Mouse (Mus musculus) limb, embryonic 15.5 days (tissue): ENCODE results near the gene Ggt6. TPM values are rescaled to one million over a fixed set of nuclear protein-coding genes. Genes with fewer than 3 reads are reported as not detected.

Source experiments
- ATAC-seq: fragments of 200-750 bp; cut with Nextera tagmentation; 2 replicates; pipeline ENCODE4 v1.8.0; 2017; ENCODE audit warnings: low read depth, moderate TSS enrichment; ENCODE audit not compliant: insufficient number of reproducible peaks, low FRiP score, low TSS enrichment
- H3K27ac ChIP-seq: fragments of 300-500 bp; sonication (generic); 2 replicates; pipeline ENCODE4 v1.5.1; 2015; ENCODE audit warnings: moderate library complexity, mild to moderate bottlenecking, inconsistent platforms
- H3K27me3 ChIP-seq: fragments of 300-500 bp; sonication (generic); 2 replicates; pipeline ENCODE4 v1.6.1; 2015; ENCODE audit warnings: inconsistent platforms
- H3K36me3 ChIP-seq: fragments of 300-500 bp; sonication (generic); 2 replicates; pipeline ENCODE4 v1.6.1; 2015; ENCODE audit warnings: inconsistent platforms
- H3K4me1 ChIP-seq: fragments of 300-500 bp; sonication (generic); 2 replicates; pipeline ENCODE4 v1.6.1; 2015; ENCODE audit warnings: inconsistent platforms
- H3K4me2 ChIP-seq: fragments of 300-500 bp; sonication (generic); 2 replicates; pipeline ENCODE4 v1.6.1; 2015; ENCODE audit warnings: mild to moderate bottlenecking, inconsistent platforms
- H3K4me3 ChIP-seq: fragments of 300-500 bp; sonication (generic); 2 replicates; pipeline ENCODE4 v1.5.1; 2015; ENCODE audit warnings: mild to moderate bottlenecking, inconsistent platforms
- H3K9ac ChIP-seq: fragments of 300-500 bp; sonication (generic); 2 replicates; pipeline ENCODE4 v1.6.1; 2015; ENCODE audit warnings: inconsistent platforms
- H3K9me3 ChIP-seq: fragments of 300-500 bp; sonication (generic); 2 replicates; pipeline ENCODE4 v1.6.1; 2016; ENCODE audit warnings: inconsistent platforms
- WGBS: fragments of 180-500 bp; shearing (Covaris S2); methylation state at CpG from one replicate; pipeline ENCODE4 v1.1.7; 2015; 5-methylcytosine and 5-hydroxymethylcytosine counted together
- polyA plus RNA-seq: library from polyadenylated mRNA; unstranded; fragments of >200 nt; fragmentation: Nextera tagmentation; extraction: Ambion mirVana; gene quantifications from 2 replicates; pipeline ENCODE4 v1.2.1, GENCODE M21; 2015

The Ggt6 gene
- polyA plus RNA-seq, 1 experiment from 2014 or later, result 11.5 TPM

DNA sequence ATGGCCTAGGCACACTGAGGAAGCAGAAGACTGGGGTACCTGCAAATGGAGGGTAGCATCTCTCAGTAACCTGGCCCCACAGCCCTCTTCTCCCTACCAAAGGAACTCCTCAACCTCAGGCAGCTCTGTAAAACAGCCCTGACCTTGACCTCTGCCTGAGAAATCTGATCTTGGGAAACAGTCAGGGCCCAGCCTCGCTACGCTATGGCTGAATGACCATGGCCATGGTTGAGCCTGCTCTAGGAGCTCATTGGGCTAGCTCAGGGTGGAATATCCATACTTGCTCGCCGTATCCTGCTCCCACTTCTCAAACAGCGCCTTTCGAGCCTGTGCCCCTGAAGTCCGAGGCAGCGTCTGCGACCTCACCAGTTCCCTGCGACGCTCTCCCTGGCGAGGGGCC lies 34.3 kb upstream of the Ggt6 start:
- ATAC-seq, result no peak
- H3K27me3 ChIP-seq, result no peaks in the 10 kb centered on the region
- peaks cover 25% of the 10 kb centered on the region for H3K4me1 ChIP-seq
- 84% methylated on average over 12 of the region's 12 CpGs for WGBS
- H3K4me3 ChIP-seq, result no peak overlapping the region
- H3K36me3 ChIP-seq, result no peaks in the 10 kb centered on the region
- H3K9me3 ChIP-seq, result no peaks in the 10 kb centered on the region
- no peak overlapping the region for H3K27ac ChIP-seq
- no peak overlapping the region for H3K9ac ChIP-seq
- H3K4me2 ChIP-seq, result no peak overlapping the region

GRCm38 (mm10) chr11:72402017-72402416 lies 33.3 kb upstream of the Ggt6 start:
- Histone ChIP-seq H3K36me3 (no peaks in the 10 kb centered on the region), H3K4me3 (no peak overlapping the region), H3K4me1 (peaks cover 23% of the 10 kb centered on the region), H3K9me3 (no peaks in the 10 kb centered on the region), H3K4me2 (no peak overlapping the region), H3K9ac (no peak overlapping the region), H3K27me3 (no peaks in the 10 kb centered on the region), H3K27ac (no peak overlapping the region)
- WGBS, result 67% methylated on average over 5 of the region's 5 CpGs
- no peak for ATAC-seq

DNA sequence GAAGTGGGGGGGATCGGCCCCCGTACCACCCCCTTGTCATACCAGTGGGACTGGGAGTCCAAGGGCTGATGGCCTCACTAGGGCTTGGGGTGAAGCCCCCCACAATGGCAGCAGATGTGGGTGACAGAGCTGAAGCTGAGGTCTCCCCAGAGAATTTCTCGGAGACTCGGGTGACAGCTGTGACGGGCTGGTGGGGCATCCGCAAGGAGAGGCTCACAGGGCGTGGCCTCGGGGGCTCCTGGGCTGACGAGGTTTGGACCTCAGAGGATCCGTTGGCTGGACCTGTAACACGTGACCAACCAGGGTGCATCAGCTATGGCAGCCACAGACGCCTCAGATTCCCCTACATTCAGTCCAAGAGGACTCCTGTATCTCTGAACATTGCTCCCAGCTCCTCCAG lies 32.4 kb upstream of the Ggt6 start:
- Histone ChIP-seq H3K9ac (no peak overlapping the region), H3K27ac (no peak overlapping the region), H3K4me2 (no peak overlapping the region), H3K9me3 (no peaks in the 10 kb centered on the region), H3K4me3 (no peak overlapping the region), H3K36me3 (no peaks in the 10 kb centered on the region), H3K4me1 (peaks cover 20% of the 10 kb centered on the region), H3K27me3 (peaks cover 4% of the 10 kb centered on the region; the same call in 1 of the 2 replicates)
- whole genome bisulfite sequencing, result 86% methylated on average over 12 of the region's 12 CpGs
- ATAC-seq, result no peak

DNA sequence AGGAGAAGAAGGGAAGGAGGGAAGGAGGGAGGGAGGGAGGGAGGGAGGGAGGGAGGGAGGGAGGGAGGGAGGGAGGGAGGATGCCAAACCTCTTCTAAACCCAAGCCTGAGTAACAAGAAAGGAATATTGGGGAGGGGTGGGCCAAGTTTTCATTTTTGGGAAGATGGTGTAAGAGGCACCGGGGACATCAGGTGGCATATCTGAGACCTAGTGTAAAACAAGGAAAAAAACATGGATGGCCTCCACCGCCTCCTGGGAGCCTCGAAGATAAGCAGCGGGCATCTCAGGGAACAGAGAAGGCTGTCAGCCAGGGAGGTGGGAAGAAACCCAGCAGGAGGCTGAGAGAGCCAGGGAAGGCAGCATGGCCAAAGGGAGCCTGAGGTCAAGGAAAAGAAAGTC lies 29.8 kb upstream of the Ggt6 start:
- no peak for ATAC-seq
- no peaks in the 10 kb centered on the region for H3K36me3 ChIP-seq
- no peak overlapping the region for H3K27ac ChIP-seq
- no peaks in the 10 kb centered on the region for H3K9me3 ChIP-seq
- H3K4me3 ChIP-seq, result no peak overlapping the region
- peaks cover 29% of the 10 kb centered on the region for H3K4me1 ChIP-seq
- H3K9ac ChIP-seq, result no peak overlapping the region
- no peak overlapping the region for H3K4me2 ChIP-seq
- 68% methylated on average over 4 of the region's 4 CpGs for WGBS
- H3K27me3 ChIP-seq, result peaks cover 20% of the 10 kb centered on the region; the same call in 1 of the 2 replicates

- Histone ChIP-seq H3K36me3 (no peaks in the 10 kb centered on the region), H3K4me2 (no peak overlapping the region), H3K9ac (no peak overlapping the region), H3K4me1 (peaks cover 35% of the 10 kb centered on the region), H3K4me3 (no peak overlapping the region), H3K27me3 (peaks cover 20% of the 10 kb centered on the region; the same call in 1 of the 2 replicates), H3K9me3 (no peaks in the 10 kb centered on the region), H3K27ac (no peak overlapping the region)
- WGBS, result 49% methylated on average over 8 of the region's 8 CpGs
- no peak for ATAC-seq
Observed at GRCm38 (mm10) chr11:72406079-72406675, 29.1 kb upstream of the Ggt6 start.

- 23% methylated on average over 3 of the region's 3 CpGs for WGBS
- Histone ChIP-seq H3K27me3 (peaks cover 20% of the 10 kb centered on the region; the same call in 1 of the 2 replicates), H3K4me3 (no peak overlapping the region), H3K9ac (no peak overlapping the region), H3K4me1 (peaks cover 42% of the 10 kb centered on the region), H3K27ac (no peak overlapping the region), H3K4me2 (no peak overlapping the region), H3K36me3 (no peaks in the 10 kb centered on the region), H3K9me3 (no peaks in the 10 kb centered on the region)
- no peak for ATAC-seq
Observed at GRCm38 (mm10) chr11:72407081-72407480, 28.2 kb upstream of the Ggt6 start.

DNA sequence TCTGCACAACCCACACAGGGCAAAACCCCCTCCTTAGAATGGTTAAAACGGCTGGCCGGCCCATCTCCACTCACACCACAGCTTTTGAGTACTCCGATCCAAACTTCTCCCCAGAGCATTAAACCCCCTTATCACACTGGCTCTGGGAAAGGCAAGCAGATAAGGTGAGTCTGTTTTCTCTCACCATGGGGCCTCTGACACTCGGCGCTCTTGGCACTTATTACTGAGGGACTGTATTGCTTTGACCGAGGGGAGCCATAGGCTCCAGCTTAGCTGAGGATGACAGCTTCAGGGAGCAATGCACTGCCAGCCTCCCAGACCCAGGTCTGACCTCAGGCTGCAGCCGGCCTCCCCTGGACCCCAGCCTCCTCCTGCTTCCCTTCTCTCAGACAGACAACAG lies 27.8 kb upstream of the Ggt6 start:
- H3K9me3 ChIP-seq, result no peaks in the 10 kb centered on the region
- no peak overlapping the region for H3K9ac ChIP-seq
- no peak overlapping the region for H3K4me3 ChIP-seq
- 0 out of 2 replicates have a peak overlapping the region, but pooled peaks have one; percentile 14 for H3K4me2 ChIP-seq
- peaks cover 42% of the 10 kb centered on the region for H3K4me1 ChIP-seq
- peak overlapping the region; percentile 18; the same call in 1 of the 2 replicates for H3K27ac ChIP-seq
- 16% methylated on average over 7 of the region's 7 CpGs for WGBS
- no peak for ATAC-seq
- H3K36me3 ChIP-seq, result no peaks in the 10 kb centered on the region
- H3K27me3 ChIP-seq, result peaks cover 20% of the 10 kb centered on the region; the same call in 1 of the 2 replicates

GRCm38 (mm10) chr11:72408451-72409170 lies 26.7 kb upstream of the Ggt6 start:
- ATAC-seq, result no peak
- WGBS, result 33% methylated on average over 9 of the region's 9 CpGs
- Histone ChIP-seq H3K4me3 (peak overlapping the region; percentile 58), H3K4me2 (peak overlapping the region; percentile 95), H3K4me1 (peaks cover 52% of the 10 kb centered on the region), H3K9ac (no peak overlapping the region), H3K36me3 (no peaks in the 10 kb centered on the region), H3K9me3 (no peaks in the 10 kb centered on the region), H3K27ac (no peak overlapping the region), H3K27me3 (peaks cover 20% of the 10 kb centered on the region; the same call in 1 of the 2 replicates)

- peaks cover 20% of the 10 kb centered on the region; the same call in 1 of the 2 replicates for H3K27me3 ChIP-seq
- no peak for ATAC-seq
- no peaks in the 10 kb centered on the region for H3K9me3 ChIP-seq
- 51% methylated on average over 12 of the region's 12 CpGs for WGBS
- H3K4me2 ChIP-seq, result peak overlapping the region; percentile 95
- 0 out of 2 replicates have a peak overlapping the region, but pooled peaks have one; percentile 1 for H3K27ac ChIP-seq
- peaks cover 55% of the 10 kb centered on the region for H3K4me1 ChIP-seq
- peak overlapping the region; percentile 58 for H3K4me3 ChIP-seq
- no peak overlapping the region for H3K9ac ChIP-seq
- H3K36me3 ChIP-seq, result no peaks in the 10 kb centered on the region
Observed at GRCm38 (mm10) chr11:72409649-72410385, 25.5 kb upstream of the Ggt6 start.

- H3K4me3 ChIP-seq, result peak overlapping the region; percentile 58
- peaks cover 20% of the 10 kb centered on the region; the same call in 1 of the 2 replicates for H3K27me3 ChIP-seq
- no peaks in the 10 kb centered on the region for H3K9me3 ChIP-seq
- H3K36me3 ChIP-seq, result no peaks in the 10 kb centered on the region
- 3% methylated on average over 25 of the region's 25 CpGs for WGBS
- peak overlapping the region; percentile 95 for H3K4me2 ChIP-seq
- peaks cover 55% of the 10 kb centered on the region for H3K4me1 ChIP-seq
- H3K27ac ChIP-seq, result peak overlapping the region; percentile 76
- H3K9ac ChIP-seq, result peak overlapping the region; percentile 47; the same call in 1 of the 2 replicates
- no peak for ATAC-seq
Observed at GRCm38 (mm10) chr11:72410521-72411092, 24.7 kb upstream of the Ggt6 start.

- Histone ChIP-seq H3K9me3 (no peaks in the 10 kb centered on the region), H3K4me2 (peak within 1 kb of the TSS; percentile 95), H3K4me1 (peaks cover 49% of the 10 kb centered on the region), H3K27me3 (peaks cover 20% of the 10 kb centered on the region; the same call in 1 of the 2 replicates), H3K9ac (peak within 1 kb of the TSS; percentile 47), H3K27ac (peak within 1 kb of the TSS; percentile 76), H3K36me3 (no peaks in the 10 kb centered on the region), H3K4me3 (peak within 1 kb of the TSS; percentile 58)
- under 1% methylated on average over 86 of the region's 86 CpGs for WGBS
- peak; percentile 86 for ATAC-seq
Observed at GRCm38 (mm10) chr11:72411093-72411921, 24.0 kb upstream of the Ggt6 start, which contains the start of gene Smtnl2. TSS of gene Smtnl2 (minus strand) at chr11:72411713.
